10 mouse cellular contexts compared by ENCODE assay signal in genomic region chr11:82746138-82746537, GRCm38 (mm10). TPM values are rescaled to one million over a fixed set of nuclear protein-coding genes. Genes with fewer than 3 reads are reported as not detected.
A peak's percentile ranks its signal among the peaks of the same experiment; 100 is the strongest.
DNase-seq lines count a peak whose midpoint lies in the region.
"Had no signal": no experiment of that assay in that cellular context is flagged by ENCODE, and none has a peak within 500 bp of the region (broad histone marks: within the 10 kb centered on the region; RNA-seq: fewer than 3 reads in every experiment).

No protein-coding gene starts in this region.

- no peaks in the 10 kb centered on the region for H3K9me3 ChIP-seq in forebrain, embryonic 10.5 days
- H3K9me3 ChIP-seq: embryonic facial prominence, embryonic 12.5 days; limb, embryonic 12.5 days had no signal

- H3K4me1 ChIP-seq in forebrain, embryonic 10.5 days: no peaks in the 10 kb centered on the region
- H3K4me1 ChIP-seq: embryonic facial prominence, embryonic 12.5 days; limb, embryonic 12.5 days had no signal

- WGBS in forebrain, embryonic 10.5 days: 38% methylated on average over 6 of the region's 6 CpGs

- no peak overlapping the region for H3K27ac ChIP-seq in forebrain, embryonic 10.5 days
- H3K27ac ChIP-seq: embryonic facial prominence, embryonic 12.5 days; limb, embryonic 12.5 days had no signal

- DNase-seq in heart, adult 8-10 months (ENCODE audit: low spot score): peak; percentile 53
- no peak for DNase-seq in heart, postnatal 25 days (ENCODE audit: low spot score)
- peak; percentile 58 for DNase-seq in 3T3-L1 (ENCODE audit: low read depth, low spot score)
- peak; percentile 56 for DNase-seq in MEL-GATA-1-ER (ENCODE audit: extremely low read depth, low read depth)
- DNase-seq in embryo, embryonic 11.5 days (ENCODE audit: low read depth, low spot score): peak; percentile 7
- DNase-seq in left cerebral cortex, postnatal 4 days: peak; percentile 10
- DNase-seq in retina, postnatal 7 days (ENCODE audit: low read depth, low spot score): peak; percentile 14
- no peak for DNase-seq in forebrain, embryonic 10.5 days (ENCODE audit: extremely low spot score, low spot score)

- H3K27me3 ChIP-seq in forebrain, embryonic 10.5 days (ENCODE audit: poor library complexity, severe bottlenecking): no peaks in the 10 kb centered on the region
- H3K27me3 ChIP-seq: embryonic facial prominence, embryonic 12.5 days had no signal

- H3K4me3 ChIP-seq in forebrain, embryonic 10.5 days: no peak overlapping the region
- H3K4me3 ChIP-seq: embryonic facial prominence, embryonic 12.5 days; limb, embryonic 12.5 days had no signal

- intact Hi-C loops in heart, postnatal 25 days (cut with DNase I): loop anchor here (1.0 kb wide), 1 partner anchor 144 kb away; the partner anchor contains the start of gene Rad51d
- intact Hi-C loops in left cerebral cortex, postnatal 4 days (cut with DNase I): no loop called here

- H3K36me3 ChIP-seq in forebrain, embryonic 10.5 days (replicated peaks): no peaks in the 10 kb centered on the region
- H3K36me3 ChIP-seq: embryonic facial prominence, embryonic 12.5 days; limb, embryonic 12.5 days had no signal

RNA-seq across cellular contexts. Expression of gene Cct6b, which starts 18.0 kb away (rescaled TPM):
- under 1 TPM; 0.19 to 0.28 (median 0.27) TPM for total RNA-seq in heart, adult 8-10 months (2022)
- under 1 TPM; 0.20 to 0.26 TPM for total RNA-seq in heart, postnatal 25 days (2021)
- total RNA-seq in left cerebral cortex, postnatal 4 days (2021): under 1 TPM; 0.28 to 0.32 TPM
- 0.31 and 0.33 TPM in 2 replicates for polyA plus RNA-seq in forebrain, embryonic 10.5 days (2016; fragmentation: Nextera tagmentation; extraction: Ambion mirVana)

RNA-seq across cellular contexts. Expression of gene Zfp830, which starts 18.0 kb away (rescaled TPM):
- total RNA-seq in heart, adult 8-10 months (2022): 10 to 100 TPM; 12.4 to 13.9 (median 13.1) TPM
- 10 to 100 TPM; 13.9 to 15.4 TPM for total RNA-seq in heart, postnatal 25 days (2021)
- total RNA-seq in left cerebral cortex, postnatal 4 days (2021): 10 to 100 TPM; 15.1 to 15.5 TPM
- polyA plus RNA-seq in forebrain, embryonic 10.5 days (2016; fragmentation: Nextera tagmentation; extraction: Ambion mirVana): 36.9 and 38.7 TPM in 2 replicates

RNA-seq across cellular contexts. Expression of gene Lig3, which starts 34.8 kb away (rescaled TPM):
- total RNA-seq in heart, adult 8-10 months (2022): 10 to 100 TPM; 13.7 to 16.8 (median 16.6) TPM
- 10 to 100 TPM; 17.9 to 21.5 TPM for total RNA-seq in heart, postnatal 25 days (2021)
- 10 to 100 TPM; 41.4 to 43.5 TPM for total RNA-seq in left cerebral cortex, postnatal 4 days (2021)
- polyA plus RNA-seq in forebrain, embryonic 10.5 days (2016; fragmentation: Nextera tagmentation; extraction: Ambion mirVana): 50.3 and 51.4 TPM in 2 replicates

Comparison
In these comparisons a context has a peak if more than half of its experiments do, and no peak if none do; other contexts are left out.
1. DNase-seq: peak in heart, adult 8-10 months (single experiment), 3T3-L1 (single experiment), MEL-GATA-1-ER (single experiment), embryo, embryonic 11.5 days (single experiment), left cerebral cortex, postnatal 4 days (single experiment) and retina, postnatal 7 days (single experiment); none in heart, postnatal 25 days (single experiment) and forebrain, embryonic 10.5 days (single experiment).